Mouse (Mus musculus): ENCODE results near the gene Zfp64.

DNA sequence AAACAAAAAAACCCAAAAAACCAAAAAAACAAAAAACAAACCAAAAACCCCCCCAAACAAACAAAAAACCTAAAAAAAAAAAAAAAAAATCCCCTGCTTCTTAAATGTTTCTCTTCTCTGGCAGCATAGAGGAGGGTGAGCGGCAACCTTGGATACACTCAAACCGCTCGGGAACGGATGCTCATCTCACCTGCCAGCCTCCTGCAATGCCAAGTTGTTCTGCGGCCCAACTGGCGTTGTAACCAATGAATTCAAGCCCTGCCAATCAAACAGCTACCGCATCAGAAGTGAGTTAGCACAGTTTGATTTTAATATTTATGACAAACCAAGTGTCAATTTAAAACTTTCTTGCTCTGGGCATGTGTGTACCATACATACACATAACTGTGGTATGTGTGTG is 26.6 kb upstream of the Zfp64 start:
- TF ChIP-seq CTCF (IDR thresholded peaks at IDR 0.05; ENCODE audit: extremely low read depth, insufficient read depth, low read length) (no peak), POLR2A (IDR thresholded peaks at IDR 0.05; ENCODE audit: extremely low read depth, insufficient read depth, low read length) (no peak)
